Mouse (Mus musculus) bone marrow, adult 2 months (tissue): ENCODE results near the gene Prkch.

Experiments
- CTCF ChIP-seq: fragments of 200-500 bp; IDR thresholded peaks from 2 replicates; pipeline ENCODE4 v1.5.1; 2011; ENCODE audit warnings: low read length, control low read depth; ENCODE audit not compliant: control insufficient read depth, insufficient read depth
- POLR2A ChIP-seq: fragments of 200-500 bp; IDR thresholded peaks from 2 replicates; pipeline ENCODE4 v1.6.1; 2011; ENCODE audit warnings: low read depth, mild to moderate bottlenecking, control low read depth, low read length, borderline replicate concordance; ENCODE audit not compliant: control insufficient read depth

DNA sequence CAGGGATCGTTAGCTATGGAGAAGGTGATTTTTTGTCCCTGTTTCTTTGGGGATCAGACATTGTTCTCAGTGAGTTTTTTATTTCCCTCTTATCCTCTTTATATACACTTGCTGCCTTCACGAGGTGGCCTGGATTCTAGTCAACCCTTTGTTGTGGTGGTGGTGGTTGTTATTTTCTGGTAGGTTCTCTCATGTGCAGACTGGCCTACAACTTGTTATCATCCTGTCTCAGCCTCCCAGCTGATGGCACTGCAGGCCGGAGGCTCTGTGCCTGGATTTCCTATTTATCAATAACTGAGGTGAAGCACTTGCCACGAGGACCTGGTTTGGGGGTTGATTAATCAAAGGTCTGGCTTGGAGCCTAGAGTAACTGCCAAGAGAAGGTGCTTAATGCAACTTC, 20.6 kb downstream of the Prkch start:
- no peak for TF ChIP-seq CTCF
- TF ChIP-seq POLR2A: no peak
